8 mouse cellular contexts compared by ENCODE assay signal in genomic region chr3:20076145-20077053, GRCm38 (mm10). TPM values are rescaled to one million over a fixed set of nuclear protein-coding genes. Genes with fewer than 3 reads are reported as not detected.
DNase-seq lines count a peak whose midpoint lies in the region; ATAC-seq and TF ChIP-seq lines count a peak whose summit lies in the region.

No protein-coding gene starts in this region.

- no peaks in the 10 kb centered on the region for H3K27me3 ChIP-seq in kidney, postnatal 0 days (ENCODE audit: insufficient read depth, low read length)
- H3K27me3 ChIP-seq in CH12.LX (replicated peaks): no peaks in the 10 kb centered on the region
- H3K27me3 ChIP-seq in heart, postnatal 0 days (ENCODE audit: control insufficient read depth, insufficient read depth, low read length): no peaks in the 10 kb centered on the region

- WGBS in kidney, postnatal 0 days: 80% methylated on average over 11 of the region's 11 CpGs
- 44% methylated on average over 11 of the region's 11 CpGs for WGBS in heart, postnatal 0 days

- no peak overlapping the region for H3K27ac ChIP-seq in kidney, postnatal 0 days
- peak overlapping the region; percentile 30 for H3K27ac ChIP-seq in CH12.LX (ENCODE audit: insufficient read depth, low read depth)
- H3K27ac ChIP-seq in heart, postnatal 0 days (ENCODE audit: low read depth): peak overlapping the region; percentile 73

- H3K4me1 ChIP-seq in kidney, postnatal 0 days (replicated peaks; ENCODE audit: insufficient read depth, low read length): no peaks in the 10 kb centered on the region
- H3K4me1 ChIP-seq in CH12.LX (ENCODE audit: control insufficient read depth in 1 of 2, insufficient read depth in 2 of 2): peaks cover 0 to 5% of the 10 kb centered on the region in 2 experiments; a peak in 2 of 4 replicates
- H3K4me1 ChIP-seq in heart, postnatal 0 days (ENCODE audit: control insufficient read depth, insufficient read depth): 0 out of 2 replicates have a peak, but pooled peaks cover 6% of the 10 kb centered on the region

- H3K9me3 ChIP-seq in kidney, postnatal 0 days (replicated peaks; ENCODE audit: low read length): no peaks in the 10 kb centered on the region
- no peaks in the 10 kb centered on the region for H3K9me3 ChIP-seq in CH12.LX (replicated peaks; ENCODE audit: low read length)
- no peaks in the 10 kb centered on the region for H3K9me3 ChIP-seq in heart, postnatal 0 days (replicated peaks; ENCODE audit: control insufficient read depth, low read length)

- no peak overlapping the region for H3K4me2 ChIP-seq in kidney, postnatal 0 days (ENCODE audit: low read length)
- peak overlapping the region; percentile 34 for H3K4me2 ChIP-seq in CH12.LX (ENCODE audit: insufficient read depth, low read depth, poor library complexity, severe bottlenecking)
- peak overlapping the region; percentile 49 for H3K4me2 ChIP-seq in heart, postnatal 0 days (ENCODE audit: low read depth, low read length)

- no peak overlapping the region for H3K4me3 ChIP-seq in kidney, postnatal 0 days (replicated peaks; ENCODE audit: low read depth, low read length)
- peak overlapping the region in 1 of 3 experiments; percentile 2 for H3K4me3 ChIP-seq in CH12.LX (replicated peaks in 1 of 3; ENCODE audit: low read depth in 2 of 3, low read length in 2 of 3, poor library complexity in 1 of 3)
- peak overlapping the region; percentile 19; the same call in 1 of the 2 replicates for H3K4me3 ChIP-seq in heart, postnatal 0 days (ENCODE audit: low read depth, low read length)

- no peak for TF ChIP-seq EP300 in CH12.LX (IDR thresholded peaks at IDR 0.05; ENCODE audit: low read length)
- TF ChIP-seq EP300 in heart, postnatal 0 days (IDR thresholded peaks at IDR 0.05; ENCODE audit: low read depth): no peak

- dilution Hi-C loops in CH12.LX (cut with MboI; ENCODE audit: extremely low pct_ligation_motif_present, extremely low pct_unique_long_range_greater_than_20kb, low sequenced_read_pairs): no loop called here

- peak; percentile 68 for TF ChIP-seq CTCF in kidney, postnatal 0 days (IDR thresholded peaks at IDR 0.05; ENCODE audit: low read depth)
- peak in 1 of 2 experiments; percentile 94; a peak in 2 of 4 replicates for TF ChIP-seq CTCF in CH12.LX (conservative IDR thresholded peaks at IDR 0.05 in 1 of 2, IDR thresholded peaks at IDR 0.05 in 1 of 2; ENCODE audit: low read depth in 2 of 2, low read length in 2 of 2)
- TF ChIP-seq CTCF in heart, postnatal 0 days (IDR thresholded peaks at IDR 0.05; ENCODE audit: low read depth): peak; percentile 57

- ATAC-seq in kidney, postnatal 0 days (replicated peaks; ENCODE audit: low FRiP score, low read depth): no peak
- ATAC-seq in heart, postnatal 0 days (ENCODE audit: insufficient read depth, low read depth): peak; percentile 75

- H3K36me3 ChIP-seq in kidney, postnatal 0 days (ENCODE audit: insufficient read depth, low read length): peaks cover 7% of the 10 kb centered on the region; the same call in 1 of the 2 replicates
- peaks cover 27 to 46% of the 10 kb centered on the region in 2 experiments for H3K36me3 ChIP-seq in CH12.LX (replicated peaks in 1 of 2; ENCODE audit: control insufficient read depth in 1 of 2, insufficient read depth in 1 of 2, low read length in 1 of 2)
- peaks cover 9% of the 10 kb centered on the region; the same call in 1 of the 2 replicates for H3K36me3 ChIP-seq in heart, postnatal 0 days (replicated peaks; ENCODE audit: control insufficient read depth, insufficient read depth, low read length)

- H3K9ac ChIP-seq in kidney, postnatal 0 days (ENCODE audit: low read depth, low read length): no peak overlapping the region
- no peak overlapping the region for H3K9ac ChIP-seq in CH12.LX (ENCODE audit: insufficient read depth, low read depth)
- H3K9ac ChIP-seq in heart, postnatal 0 days (replicated peaks; ENCODE audit: low read depth, low read length): 0 out of 2 replicates have a peak overlapping the region, but pooled peaks have one; percentile 9

- in situ Hi-C loops in CH12.LX (cut with MboI; ENCODE audit: low pct_ligation_motif_present, low pct_unique_long_range_greater_than_20kb, low sequenced_read_pairs): loop anchor here (10.0 kb wide), 1 partner anchor 108 kb away; no protein-coding TSS in a partner anchor

- peak; percentile 15 for DNase-seq in adrenal gland, adult 2 months
- DNase-seq in adrenal gland, postnatal 4 days (ENCODE audit: low spot score in 2 of 2): no peak
- DNase-seq in kidney, postnatal 0 days (ENCODE audit: low spot score): peak; percentile 16
- DNase-seq in kidney, adult 8-10 months: no peak
- DNase-seq in CH12.LX (ENCODE audit: extremely low read depth): peak; percentile 42
- DNase-seq in heart, postnatal 0 days (ENCODE audit: low spot score): peak; percentile 30
- DNase-seq in urinary bladder, postnatal 36 days (ENCODE audit: low spot score in 2 of 2): no peak
- no peak for DNase-seq in lung, postnatal 36 days

- no peak for TF ChIP-seq POLR2A in CH12.LX (IDR thresholded peaks at IDR 0.05; ENCODE audit: low read depth, low read length)

- TF ChIP-seq RAD21 in CH12.LX (IDR thresholded peaks at IDR 0.05; ENCODE audit: low read depth, low read length): peak; percentile 58

- no peaks in the 10 kb centered on the region; the same call in 1 of the 2 replicates for H3K79me2 ChIP-seq in CH12.LX (replicated peaks; ENCODE audit: control insufficient read depth, extremely low read depth, insufficient read depth, poor library complexity, severe bottlenecking)

TF ChIP-seq in CH12.LX, 34 proteins besides CTCF, POLR2A, EP300 and RAD21:
- TF ChIP-seq ZC3H11A (IDR thresholded peaks at IDR 0.05; ENCODE audit: low read depth, low read length): peak; percentile 27; the same call in 1 of the 2 replicates
- TF ChIP-seq USF2 (conservative IDR thresholded peaks at IDR 0.05; ENCODE audit: low read depth, low read length): no peak
- TF ChIP-seq MAFK (IDR thresholded peaks at IDR 0.05; ENCODE audit: insufficient replicate concordance, low read length): peak; percentile 35; the same call in 1 of the 2 replicates
- peak; percentile 98 for TF ChIP-seq MYC (IDR thresholded peaks at IDR 0.05; ENCODE audit: low read depth, low read length)
- TF ChIP-seq TBP (conservative IDR thresholded peaks at IDR 0.05; ENCODE audit: low read depth, low read length): peak; percentile 55; the same call in 1 of the 2 replicates
- no peak for TF ChIP-seq E2F4 (IDR thresholded peaks at IDR 0.05; ENCODE audit: insufficient replicate concordance, low read depth, low read length)
- no peak for TF ChIP-seq ETS1 (conservative IDR thresholded peaks at IDR 0.05; ENCODE audit: low read depth, low read length)
- peak; percentile 28; the same call in 1 of the 2 replicates for TF ChIP-seq NELFE (IDR thresholded peaks at IDR 0.05; ENCODE audit: low read depth, low read length)
- TF ChIP-seq MXI1 (IDR thresholded peaks at IDR 0.05; ENCODE audit: low read depth, low read length): peak; percentile 73; the same call in 1 of the 2 replicates
- peak; percentile 57; the same call in 1 of the 2 replicates for TF ChIP-seq SIN3A (IDR thresholded peaks at IDR 0.05; ENCODE audit: low read length)
- TF ChIP-seq ZNF384 (IDR thresholded peaks at IDR 0.05; ENCODE audit: low read depth, low read length): peak; percentile 51
- peak; percentile 77 for TF ChIP-seq MAX (IDR thresholded peaks at IDR 0.05; ENCODE audit: low read length)
- TF ChIP-seq SMC3 (IDR thresholded peaks at IDR 0.05; ENCODE audit: low read depth, low read length): peak; percentile 76
- no peak for TF ChIP-seq GABPA (IDR thresholded peaks at IDR 0.05; ENCODE audit: insufficient replicate concordance, low read depth, low read length)
- TF ChIP-seq JUND (conservative IDR thresholded peaks at IDR 0.05; ENCODE audit: low read depth, low read length): peak; percentile 43; the same call in 1 of the 2 replicates

RNA-seq across cellular contexts. Expression of gene Hltf, which starts 18.8 kb away (rescaled TPM):
- 10 to 100 TPM; 20.9 to 21.4 TPM for total RNA-seq in adrenal gland, adult 2 months (2021)
- polyA plus RNA-seq in adrenal gland, adult 2 months (2012; rRNA removed): 1.9 and 2.6 TPM in 2 replicates
- total RNA-seq in adrenal gland, postnatal 4 days (2021): 10 to 100 TPM; 21.9 to 27.4 TPM
- 14.3 and 15.4 TPM in 2 replicates for polyA plus RNA-seq in kidney, postnatal 0 days (2015; fragmentation: Nextera tagmentation; extraction: Ambion mirVana)
- total RNA-seq in CH12.LX (2012; rRNA removed): 18.9 and 20.6 TPM in 2 replicates
- total RNA-seq in CH12.LX (2014; rRNA removed): 37.1 and 45.4 TPM in 2 replicates
- 19.4 and 20.2 TPM in 2 replicates for polyA plus RNA-seq in CH12.LX (2012; ENCODE audit: insufficient read length, low read depth)
- total RNA-seq in heart, postnatal 0 days (2014; rRNA removed; ENCODE audit: low replicate concordance): 7.3 and 8.9 TPM in 2 replicates
- polyA plus RNA-seq in heart, postnatal 0 days (2015; fragmentation: Nextera tagmentation; extraction: Ambion mirVana): 9.6 TPM in 2 replicates

RNA-seq across cellular contexts. Expression of gene Hps3, which starts 41.3 kb away (rescaled TPM):
- 10 to 100 TPM; 14.4 to 15.0 TPM for total RNA-seq in adrenal gland, adult 2 months (2021)
- 27.0 and 39.1 TPM in 2 replicates for polyA plus RNA-seq in adrenal gland, adult 2 months (2012; rRNA removed)
- total RNA-seq in adrenal gland, postnatal 4 days (2021): 10 to 100 TPM; 15.5 to 16.2 TPM
- polyA plus RNA-seq in kidney, postnatal 0 days (2015; fragmentation: Nextera tagmentation; extraction: Ambion mirVana): 10.8 and 11.6 TPM in 2 replicates
- total RNA-seq in CH12.LX (2012; rRNA removed) (17.4 and 18.2 TPM in 2 replicates), CH12.LX (2014; rRNA removed) (37.3 and 40.7 TPM in 2 replicates)
- polyA plus RNA-seq in CH12.LX (2012; ENCODE audit: insufficient read length, low read depth): 27.2 and 31.8 TPM in 2 replicates
- total RNA-seq in heart, postnatal 0 days (2014; rRNA removed; ENCODE audit: low replicate concordance): 11.0 and 18.5 TPM in 2 replicates
- 7.5 and 9.4 TPM in 2 replicates for polyA plus RNA-seq in heart, postnatal 0 days (2015; fragmentation: Nextera tagmentation; extraction: Ambion mirVana)

Comparison
In these comparisons a context has a peak if more than half of its experiments do, and no peak if none do; other contexts are left out.
1. DNase-seq: peak in adrenal gland, adult 2 months (single experiment), kidney, postnatal 0 days (single experiment), CH12.LX (single experiment) and heart, postnatal 0 days (single experiment); none in adrenal gland, postnatal 4 days (0 of 2), kidney, adult 8-10 months (0 of 2), urinary bladder, postnatal 36 days (0 of 2) and lung, postnatal 36 days (single experiment).